Mouse (Mus musculus) bone marrow, adult 2 months (tissue): ENCODE measurements around the gene Sox6. TPM values are rescaled to one million over a fixed set of nuclear protein-coding genes. Genes with fewer than 3 reads are reported as not detected.

Experiments
- H3K27ac ChIP-seq: fragments of 200-500 bp; 2 replicates; pipeline ENCODE4 v1.5.1; 2012; ENCODE audit warnings: low read depth, mild to moderate bottlenecking, control low read depth, inconsistent platforms, low read length; ENCODE audit not compliant: control insufficient read depth, poor library complexity, insufficient read depth
- H3K4me1 ChIP-seq: fragments of 200-500 bp; 2 replicates; pipeline ENCODE4 v1.6.1; 2011; ENCODE audit warnings: low read length; ENCODE audit not compliant: control insufficient read depth, insufficient read depth
- H3K4me3 ChIP-seq: fragments of 200-500 bp; replicated peaks from 2 replicates; pipeline ENCODE3; 2011; ENCODE audit warnings: mild to moderate bottlenecking, low read depth, low read length, control low read depth; ENCODE audit not compliant: control insufficient read depth
- CTCF ChIP-seq: fragments of 200-500 bp; IDR thresholded peaks from 2 replicates; pipeline ENCODE4 v1.5.1; 2011; ENCODE audit warnings: low read length, control low read depth; ENCODE audit not compliant: control insufficient read depth, insufficient read depth
- POLR2A ChIP-seq: fragments of 200-500 bp; IDR thresholded peaks from 2 replicates; pipeline ENCODE4 v1.6.1; 2011; ENCODE audit warnings: low read depth, mild to moderate bottlenecking, control low read depth, low read length, borderline replicate concordance; ENCODE audit not compliant: control insufficient read depth
- WGBS: fragments of 180-500 bp; shearing (Covaris S2); methylation state at CpG from one replicate; pipeline ENCODE4 v1.1.7; 2018; 5-methylcytosine and 5-hydroxymethylcytosine counted together
- polyA plus RNA-seq: library from polyadenylated mRNA; stranded (reverse); fragments of >200 nt; gene quantifications from 2 replicates; pipeline ENCODE4 v1.2.4, GENCODE M21; 2011; ENCODE audit warnings: low replicate concordance; ENCODE audit not compliant: missing spikeins, insufficient read depth, insufficient read length

Gene Sox6
- polyA plus RNA-seq, 1 experiment: 33.0 TPM

DNA sequence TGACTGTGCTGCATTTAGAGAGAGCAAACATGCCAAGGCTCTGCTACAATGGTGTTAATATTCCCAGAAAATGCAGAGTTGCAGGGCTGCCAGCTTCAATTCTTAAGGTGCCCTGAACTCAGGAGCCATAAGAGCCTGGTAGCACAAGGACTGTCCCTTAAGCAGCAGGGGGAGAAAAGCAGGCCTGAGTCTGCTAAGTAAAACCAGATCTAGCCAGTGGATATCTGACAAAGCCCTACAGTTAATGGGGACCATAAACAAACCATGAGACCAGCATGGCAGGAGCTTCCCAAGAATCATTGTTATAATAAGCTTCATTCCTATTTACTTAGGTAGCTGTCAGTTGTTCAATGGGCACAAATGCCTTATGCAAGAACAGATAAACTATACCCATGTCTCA is 391.9 kb downstream of the Sox6 start:
- Histone ChIP-seq H3K4me1 (no peaks in the 10 kb centered on the region), H3K4me3 (no peak overlapping the region), H3K27ac (no peak overlapping the region)
- TF ChIP-seq POLR2A (no peak), CTCF (no peak)

GRCm38 (mm10) chr7:115645971-115646447 is 392.6 kb downstream of the Sox6 start:
- Histone ChIP-seq H3K27ac (no peak overlapping the region), H3K4me1 (no peaks in the 10 kb centered on the region), H3K4me3 (no peak overlapping the region)
- 89% methylated on average over 5 of the region's 5 CpGs for WGBS
- TF ChIP-seq POLR2A (no peak), CTCF (no peak)

GRCm38 (mm10) chr7:115645272-115645970 is 393.2 kb downstream of the Sox6 start:
- no peak for TF ChIP-seq POLR2A
- no peak for TF ChIP-seq CTCF
- H3K4me1 ChIP-seq: no peaks in the 10 kb centered on the region
- WGBS: 91% methylated on average over 1 of the region's 1 CpGs
- H3K4me3 ChIP-seq: no peak overlapping the region
- no peak overlapping the region for H3K27ac ChIP-seq

DNA sequence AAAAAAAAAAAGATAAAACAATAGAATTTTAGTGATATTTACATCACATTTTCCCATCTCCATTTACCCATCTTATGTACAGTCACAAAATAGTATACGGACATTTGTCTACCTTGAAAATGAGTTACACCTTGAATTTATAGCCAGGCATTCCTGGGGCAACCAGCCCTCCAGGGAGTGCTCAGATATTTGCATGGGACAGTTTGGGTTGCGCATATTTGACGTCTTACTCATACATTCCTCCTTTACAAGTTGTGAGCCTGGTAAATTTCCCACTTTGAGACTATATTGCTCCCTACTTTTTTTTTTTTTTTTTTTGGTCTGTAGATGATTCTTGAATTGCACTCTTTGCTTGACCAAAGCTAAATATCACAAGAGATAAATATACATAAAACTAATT is 407.9 kb downstream of the Sox6 start:
- WGBS: 90% methylated on average over 3 of the region's 3 CpGs
- H3K4me3 ChIP-seq: no peak overlapping the region
- H3K27ac ChIP-seq: no peak overlapping the region
- TF ChIP-seq CTCF (no peak), POLR2A (no peak)
- H3K4me1 ChIP-seq: no peaks in the 10 kb centered on the region

GRCm38 (mm10) chr7:115630287-115630686 is 408.3 kb downstream of the Sox6 start:
- 91% methylated on average over 4 of the region's 4 CpGs for WGBS
- no peaks in the 10 kb centered on the region for H3K4me1 ChIP-seq
- no peak overlapping the region for H3K27ac ChIP-seq
- H3K4me3 ChIP-seq: no peak overlapping the region
- TF ChIP-seq CTCF: no peak
- TF ChIP-seq POLR2A: no peak

- no peak for TF ChIP-seq CTCF
- TF ChIP-seq POLR2A: no peak
- WGBS: 88% methylated on average over 1 of the region's 1 CpGs
- no peaks in the 10 kb centered on the region for H3K4me1 ChIP-seq
- H3K4me3 ChIP-seq: no peak overlapping the region
- H3K27ac ChIP-seq: no peak overlapping the region
Observed at GRCm38 (mm10) chr7:115628766-115629165, 409.8 kb downstream of the Sox6 start.

- Histone ChIP-seq H3K27ac (no peak overlapping the region), H3K4me1 (no peaks in the 10 kb centered on the region), H3K4me3 (no peak overlapping the region)
- no peak for TF ChIP-seq POLR2A
- no peak for TF ChIP-seq CTCF
- WGBS: 81% methylated on average over 4 of the region's 4 CpGs
Observed at GRCm38 (mm10) chr7:115625956-115626355, 412.6 kb downstream of the Sox6 start.

- Histone ChIP-seq H3K4me3 (no peak overlapping the region), H3K4me1 (no peaks in the 10 kb centered on the region), H3K27ac (no peak overlapping the region)
- WGBS: 83% methylated on average over 8 of the region's 8 CpGs
- TF ChIP-seq CTCF (no peak), POLR2A (no peak)
Observed at GRCm38 (mm10) chr7:115624907-115625552, 413.6 kb downstream of the Sox6 start.
